Mouse (Mus musculus) CH12.LX (cell line): Measurements from ENCODE around the gene Ssh2.

ENCODE experiments used
- JUN ChIP-seq: IDR thresholded peaks from 2 replicates; pipeline ENCODE4 v1.6.1; 2011; ENCODE audit warnings: low read depth, mild to moderate bottlenecking, low read length, improper control_type of control experiment, moderate library complexity; ENCODE audit not compliant: insufficient read depth
- MAZ ChIP-seq: IDR thresholded peaks from 2 replicates; pipeline ENCODE4 v1.6.1; 2012; ENCODE audit warnings: low read depth, mild to moderate bottlenecking, inconsistent platforms, low read length, improper control_type of control experiment, moderate library complexity

GRCm38 (mm10) chr11:77491123-77491501, 275.0 kb downstream of the Ssh2 start:
- TF ChIP-seq JUN (no peak), MAZ (peak; percentile 100)
